Mouse (Mus musculus): ENCODE measurements at regions not wholly inside any gene's neighbourhood (a gene's known extent, or its start where the extent isn't known, plus 50 kb on each side); places are given as distances from the start of the nearest gene placed in this dataset.

DNA sequence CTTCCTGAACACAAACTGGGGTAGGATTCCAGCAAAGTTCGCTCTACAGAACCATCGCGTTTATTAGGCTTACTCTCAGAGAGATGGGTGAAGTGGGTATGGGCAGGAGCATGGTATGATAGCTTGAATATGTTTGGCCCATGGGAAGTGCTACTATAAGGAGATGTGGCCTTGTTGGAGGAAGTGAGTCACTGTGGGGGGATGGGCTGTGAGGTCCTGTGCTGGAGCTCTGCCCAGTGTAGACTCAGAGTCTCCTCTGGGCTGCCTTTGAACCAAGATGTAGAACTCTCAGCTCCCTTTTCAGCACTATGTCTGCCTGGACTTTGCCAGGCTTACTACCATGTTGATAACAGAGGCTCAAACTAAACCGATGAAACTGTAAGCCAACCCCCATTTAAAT, 112.5 kb upstream of the Srsf6 start:
- no peak for TF ChIP-seq POLR2A (IDR thresholded peaks at IDR 0.05; ENCODE audit: insufficient read depth, low read length)
- no peak for TF ChIP-seq CTCF (IDR thresholded peaks at IDR 0.05; ENCODE audit: low read depth, low read length)
- no peak for TF ChIP-seq EP300 (IDR thresholded peaks at IDR 0.05; ENCODE audit: insufficient read depth, low read depth, low read length)
